Mouse (Mus musculus) embryonic facial prominence, embryonic 12.5 days (tissue): ENCODE results near the gene Dusp7. TPM values are rescaled to one million over a fixed set of nuclear protein-coding genes. Genes with fewer than 3 reads are reported as not detected.

Source experiments
- ATAC-seq: fragments of 200-750 bp; cut with Nextera tagmentation; 2 replicates; pipeline ENCODE4 v1.8.0; 2017; ENCODE audit not compliant: insufficient number of reproducible peaks, insufficient read depth, low FRiP score, low TSS enrichment
- H3K27ac ChIP-seq: fragments of 300-500 bp; sonication (generic); 2 replicates; pipeline ENCODE4 v1.5.1; 2016; ENCODE audit warnings: mild to moderate bottlenecking
- H3K27me3 ChIP-seq: fragments of 300-500 bp; sonication (generic); 2 replicates; pipeline ENCODE4 v1.6.1; 2016; ENCODE audit warnings: mild to moderate bottlenecking, moderate library complexity
- H3K36me3 ChIP-seq: fragments of 300-500 bp; sonication (generic); 2 replicates; pipeline ENCODE4 v1.6.1; 2016; ENCODE audit warnings: mild to moderate bottlenecking
- H3K4me1 ChIP-seq: fragments of 300-500 bp; sonication (generic); 2 replicates; pipeline ENCODE4 v1.6.1; 2016
- H3K4me2 ChIP-seq: fragments of 300-500 bp; sonication (generic); replicated peaks from 2 replicates; pipeline ENCODE4 v1.6.1; 2016; ENCODE audit warnings: mild to moderate bottlenecking, moderate library complexity
- H3K4me3 ChIP-seq: fragments of 300-500 bp; sonication (generic); 2 replicates; pipeline ENCODE4 v1.5.1; 2016; ENCODE audit warnings: mild to moderate bottlenecking
- H3K9ac ChIP-seq: fragments of 300-500 bp; sonication (generic); 2 replicates; pipeline ENCODE4 v1.6.1; 2016; ENCODE audit warnings: mild to moderate bottlenecking, moderate library complexity
- H3K9me3 ChIP-seq: fragments of 300-500 bp; sonication (generic); 2 replicates; pipeline ENCODE4 v1.6.1; 2016; ENCODE audit warnings: mild to moderate bottlenecking, moderate library complexity
- WGBS: fragments of 180-500 bp; shearing (Covaris S2); methylation state at CpG from one replicate; pipeline ENCODE4 v1.1.7; 2016; 5-methylcytosine and 5-hydroxymethylcytosine counted together
- polyA plus RNA-seq: library from polyadenylated mRNA; unstranded; fragments of >200 nt; fragmentation: Nextera tagmentation; extraction: Ambion mirVana; gene quantifications from 2 replicates; pipeline ENCODE4 v1.2.1, GENCODE M21; 2016

Gene Dusp7
- polyA plus RNA-seq, 1 experiment from 2014 or later = 51.1 TPM

GRCm38 (mm10) chr9:106409096-106409495 lies 40.7 kb downstream of the Dusp7 start:
- Histone ChIP-seq H3K27ac (no peak overlapping the region), H3K4me3 (no peak overlapping the region), H3K9me3 (no peaks in the 10 kb centered on the region), H3K4me1 (peaks cover 7% of the 10 kb centered on the region; the same call in 1 of the 2 replicates), H3K27me3 (no peaks in the 10 kb centered on the region), H3K9ac (no peak overlapping the region), H3K4me2 (no peak overlapping the region), H3K36me3 (no peaks in the 10 kb centered on the region)
- no peak for ATAC-seq
- WGBS = 98% methylated on average over 4 of the region's 4 CpGs

- ATAC-seq = no peak
- no peak overlapping the region for H3K4me2 ChIP-seq
- no peaks in the 10 kb centered on the region for H3K27me3 ChIP-seq
- H3K9me3 ChIP-seq = no peaks in the 10 kb centered on the region
- H3K4me3 ChIP-seq = no peak overlapping the region
- H3K36me3 ChIP-seq = no peaks in the 10 kb centered on the region
- H3K9ac ChIP-seq = no peak overlapping the region
- peaks cover 4% of the 10 kb centered on the region; the same call in 1 of the 2 replicates for H3K4me1 ChIP-seq
- H3K27ac ChIP-seq = no peak overlapping the region
- WGBS = 63% methylated on average over 2 of the region's 2 CpGs
Measured at GRCm38 (mm10) chr9:106410086-106410650, 41.7 kb downstream of the Dusp7 start.

- no peaks in the 10 kb centered on the region for H3K9me3 ChIP-seq
- 80% methylated on average over 9 of the region's 9 CpGs for WGBS
- no peaks in the 10 kb centered on the region for H3K36me3 ChIP-seq
- H3K27ac ChIP-seq = no peak overlapping the region
- no peak for ATAC-seq
- no peak overlapping the region for H3K9ac ChIP-seq
- no peaks in the 10 kb centered on the region for H3K27me3 ChIP-seq
- H3K4me2 ChIP-seq = no peak overlapping the region
- H3K4me1 ChIP-seq = peaks cover 3% of the 10 kb centered on the region; the same call in 1 of the 2 replicates
- H3K4me3 ChIP-seq = no peak overlapping the region
Measured at GRCm38 (mm10) chr9:106411091-106411594, 42.7 kb downstream of the Dusp7 start.

- no peak overlapping the region for H3K4me2 ChIP-seq
- H3K36me3 ChIP-seq = no peaks in the 10 kb centered on the region
- WGBS = 78% methylated on average over 6 of the region's 6 CpGs
- H3K9ac ChIP-seq = no peak overlapping the region
- H3K27ac ChIP-seq = no peak overlapping the region
- ATAC-seq = no peak
- no peaks in the 10 kb centered on the region for H3K9me3 ChIP-seq
- H3K4me3 ChIP-seq = no peak overlapping the region
- H3K27me3 ChIP-seq = no peaks in the 10 kb centered on the region
- H3K4me1 ChIP-seq = no peaks in the 10 kb centered on the region
Measured at GRCm38 (mm10) chr9:106411729-106412128, 43.3 kb downstream of the Dusp7 start.

- Histone ChIP-seq H3K4me3 (no peak overlapping the region), H3K27me3 (no peaks in the 10 kb centered on the region), H3K4me1 (no peaks in the 10 kb centered on the region), H3K9me3 (no peaks in the 10 kb centered on the region), H3K27ac (no peak overlapping the region), H3K4me2 (no peak overlapping the region), H3K36me3 (no peaks in the 10 kb centered on the region), H3K9ac (no peak overlapping the region)
- WGBS = 63% methylated on average over 3 of the region's 3 CpGs
- ATAC-seq = no peak
Measured at GRCm38 (mm10) chr9:106412210-106412609, 43.8 kb downstream of the Dusp7 start.

GRCm38 (mm10) chr9:106413606-106414005 lies 45.2 kb downstream of the Dusp7 start:
- Histone ChIP-seq H3K36me3 (no peaks in the 10 kb centered on the region), H3K9ac (no peak overlapping the region), H3K27me3 (no peaks in the 10 kb centered on the region), H3K4me2 (no peak overlapping the region), H3K9me3 (no peaks in the 10 kb centered on the region), H3K4me3 (no peak overlapping the region), H3K27ac (no peak overlapping the region), H3K4me1 (peaks cover 14% of the 10 kb centered on the region)
- no peak for ATAC-seq
- 82% methylated on average over 5 of the region's 5 CpGs for WGBS

GRCm38 (mm10) chr9:106416826-106417225 lies 48.4 kb downstream of the Dusp7 start:
- WGBS = 84% methylated on average over 6 of the region's 6 CpGs
- Histone ChIP-seq H3K4me3 (no peak overlapping the region), H3K4me1 (peaks cover 42% of the 10 kb centered on the region)

GRCm38 (mm10) chr9:106417841-106418625 lies 49.6 kb downstream of the Dusp7 start:
- Histone ChIP-seq H3K4me1 (peaks cover 42% of the 10 kb centered on the region), H3K27ac (peak overlapping the region; percentile 81), H3K27me3 (no peaks in the 10 kb centered on the region), H3K9me3 (no peaks in the 10 kb centered on the region), H3K4me2 (peak overlapping the region; percentile 52), H3K4me3 (peak overlapping the region; percentile 22), H3K9ac (peak overlapping the region; percentile 34; the same call in 1 of the 2 replicates), H3K36me3 (no peaks in the 10 kb centered on the region)
- peak; percentile 19; the same call in 1 of the 2 replicates for ATAC-seq
- WGBS = 14% methylated on average over 29 of the region's 29 CpGs

More at GRCm38 (mm10) chr9:106416826-106417225, 48.4 kb downstream of the Dusp7 start:
- ATAC-seq = no peak
- Histone ChIP-seq H3K27me3 (no peaks in the 10 kb centered on the region), H3K9ac (no peak overlapping the region), H3K36me3 (no peaks in the 10 kb centered on the region), H3K27ac (no peak overlapping the region), H3K4me2 (no peak overlapping the region), H3K9me3 (no peaks in the 10 kb centered on the region)

GRCm38 (mm10) chr9:106420608-106421007 lies 52.2 kb downstream of the Dusp7 start:
- Histone ChIP-seq H3K9ac (0 out of 2 replicates have a peak overlapping the region, but pooled peaks have one; percentile 27), H3K9me3 (no peaks in the 10 kb centered on the region), H3K27ac (peak overlapping the region; percentile 85), H3K36me3 (no peaks in the 10 kb centered on the region), H3K4me1 (peaks cover 42% of the 10 kb centered on the region), H3K27me3 (no peaks in the 10 kb centered on the region), H3K4me2 (peak overlapping the region; percentile 38), H3K4me3 (no peak overlapping the region)
- 0% methylated on average over 2 of the region's 2 CpGs for WGBS
- peak; percentile 16 for ATAC-seq

- Histone ChIP-seq H3K4me2 (peak overlapping the region; percentile 38), H3K27ac (peak overlapping the region; percentile 85), H3K9me3 (no peaks in the 10 kb centered on the region), H3K27me3 (no peaks in the 10 kb centered on the region), H3K9ac (no peak overlapping the region), H3K4me3 (no peak overlapping the region), H3K36me3 (no peaks in the 10 kb centered on the region), H3K4me1 (peaks cover 42% of the 10 kb centered on the region)
- WGBS = 6% methylated on average over 18 of the region's 18 CpGs
- peak; percentile 44 for ATAC-seq
Measured at GRCm38 (mm10) chr9:106421033-106421864, 52.8 kb downstream of the Dusp7 start.

GRCm38 (mm10) chr9:106421865-106422160 lies 53.4 kb downstream of the Dusp7 start:
- H3K9ac ChIP-seq = no peak overlapping the region
- WGBS = 1% methylated on average over 3 of the region's 3 CpGs
- H3K4me2 ChIP-seq = peak overlapping the region; percentile 38
- H3K4me3 ChIP-seq = no peak overlapping the region
- H3K27me3 ChIP-seq = no peaks in the 10 kb centered on the region
- peaks cover 42% of the 10 kb centered on the region for H3K4me1 ChIP-seq
- H3K36me3 ChIP-seq = no peaks in the 10 kb centered on the region
- peak overlapping the region; percentile 85 for H3K27ac ChIP-seq
- H3K9me3 ChIP-seq = no peaks in the 10 kb centered on the region
- peak; percentile 42 for ATAC-seq
